Mouse (Mus musculus) kidney, embryonic 14.5 days (tissue): ENCODE results near the gene Elk1. TPM values are rescaled to one million over a fixed set of nuclear protein-coding genes. Genes with fewer than 3 reads are reported as not detected.
A peak's percentile ranks its signal among the peaks of the same experiment; 100 is the strongest.

ENCODE experiments used
- ATAC-seq: fragments of 200-750 bp; cut with Nextera tagmentation; 2 replicates; pipeline ENCODE4 v1.8.0; 2017; ENCODE audit warnings: moderate number of reproducible peaks, mild to moderate bottlenecking, moderate TSS enrichment, moderate library complexity; ENCODE audit not compliant: low FRiP score, low TSS enrichment
- H3K27ac ChIP-seq: fragments of 300-500 bp; sonication (generic); 2 replicates; pipeline ENCODE4 v1.5.1; 2014; ENCODE audit warnings: low read depth, mild to moderate bottlenecking, low read length, moderate library complexity, mixed read lengths
- H3K27me3 ChIP-seq: fragments of 300-500 bp; sonication (generic); 2 replicates; pipeline ENCODE4 v1.6.1; 2014; ENCODE audit warnings: mild to moderate bottlenecking, low read length; ENCODE audit not compliant: control insufficient read depth, insufficient read depth
- H3K36me3 ChIP-seq: fragments of 300-500 bp; sonication (generic); 2 replicates; pipeline ENCODE4 v1.6.1; 2014; ENCODE audit warnings: low read length, mixed read lengths; ENCODE audit not compliant: control insufficient read depth, insufficient read depth
- H3K4me1 ChIP-seq: fragments of 300-500 bp; sonication (generic); 2 replicates; pipeline ENCODE4 v1.6.1; 2014; ENCODE audit warnings: low read length, mixed read lengths; ENCODE audit not compliant: control insufficient read depth, insufficient read depth
- H3K4me2 ChIP-seq: fragments of 300-500 bp; sonication (generic); replicated peaks from 2 replicates; pipeline ENCODE4 v1.6.1; 2014; ENCODE audit warnings: low read depth, mild to moderate bottlenecking, low read length
- H3K4me3 ChIP-seq: fragments of 300-500 bp; sonication (generic); 2 replicates; pipeline ENCODE4 v1.5.1; 2014; ENCODE audit warnings: mild to moderate bottlenecking, low read length
- H3K9ac ChIP-seq: fragments of 300-500 bp; sonication (generic); 2 replicates; pipeline ENCODE4 v1.6.1; 2014; ENCODE audit warnings: low read depth, mild to moderate bottlenecking, low read length, moderate library complexity
- H3K9me3 ChIP-seq: fragments of 300-500 bp; sonication (generic); 2 replicates; pipeline ENCODE4 v1.6.1; 2016; ENCODE audit warnings: low read length; ENCODE audit not compliant: control insufficient read depth
- WGBS: fragments of 180-500 bp; shearing (Covaris S2); extraction: QIAGEN DNeasy Blood & Tissue Kit; methylation state at CpG from one replicate; pipeline ENCODE4 v1.1.7; 2014; 5-methylcytosine and 5-hydroxymethylcytosine counted together
- polyA plus RNA-seq: library from polyadenylated mRNA; unstranded; fragments of >200 nt; fragmentation: Nextera tagmentation; extraction: Ambion mirVana; gene quantifications from 2 replicates; pipeline ENCODE4 v1.2.1, GENCODE M21; 2014

Elk1 gene
- polyA plus RNA-seq: 9.2 and 11.5 TPM in 2 replicates

DNA sequence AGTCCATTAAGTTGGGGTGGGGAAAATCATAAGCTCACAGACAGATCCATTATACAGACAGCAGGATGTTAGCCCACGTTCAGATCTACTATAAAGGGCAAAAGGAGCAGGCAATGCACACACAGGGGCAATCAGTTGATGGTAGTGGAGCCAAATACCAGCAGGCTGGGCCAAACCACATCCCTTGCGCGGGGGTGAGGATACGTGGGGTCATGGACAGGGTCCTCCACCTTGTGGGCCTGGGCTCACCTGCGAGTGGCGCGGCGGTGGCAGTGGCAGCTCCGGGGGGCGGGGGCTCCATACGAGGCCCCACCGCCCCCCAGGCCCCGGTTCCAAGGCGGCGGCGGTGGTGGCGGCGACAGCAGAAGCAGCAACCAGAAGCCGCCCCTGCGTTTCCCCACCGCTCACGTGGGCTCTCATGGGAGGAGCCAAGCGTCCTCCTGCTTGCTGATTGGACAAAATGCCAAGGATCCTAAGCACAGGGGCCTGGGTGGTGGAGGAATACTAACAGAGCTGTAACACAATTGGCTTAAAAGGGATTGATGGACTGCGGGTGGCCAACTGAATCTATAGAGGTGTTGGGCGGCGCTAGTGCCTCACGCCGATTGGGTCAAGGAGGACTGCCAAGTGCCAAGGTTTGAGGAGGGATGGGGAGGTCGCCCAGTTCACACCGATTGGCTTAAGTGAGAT lies at the start of gene Elk1:
Gene Elk1, minus strand, starts transcription at position 418 of the 690 bp plus-strand sequence.
- H3K4me2 ChIP-seq: peak within 1 kb of the TSS; percentile 46
- H3K9me3 ChIP-seq: no peaks in the 10 kb centered on the region
- no peaks in the 10 kb centered on the region for H3K27me3 ChIP-seq
- H3K27ac ChIP-seq: peak within 1 kb of the TSS; percentile 77; the same call in 1 of the 2 replicates
- H3K36me3 ChIP-seq: no peaks in the 10 kb centered on the region
- peak within 1 kb of the TSS; percentile 55 for H3K9ac ChIP-seq
- peak; percentile 98 for ATAC-seq
- H3K4me1 ChIP-seq: no peaks in the 10 kb centered on the region
- H3K4me3 ChIP-seq: peak within 1 kb of the TSS; percentile 61
- 25% methylated on average over 29 of the region's 30 CpGs for WGBS

DNA sequence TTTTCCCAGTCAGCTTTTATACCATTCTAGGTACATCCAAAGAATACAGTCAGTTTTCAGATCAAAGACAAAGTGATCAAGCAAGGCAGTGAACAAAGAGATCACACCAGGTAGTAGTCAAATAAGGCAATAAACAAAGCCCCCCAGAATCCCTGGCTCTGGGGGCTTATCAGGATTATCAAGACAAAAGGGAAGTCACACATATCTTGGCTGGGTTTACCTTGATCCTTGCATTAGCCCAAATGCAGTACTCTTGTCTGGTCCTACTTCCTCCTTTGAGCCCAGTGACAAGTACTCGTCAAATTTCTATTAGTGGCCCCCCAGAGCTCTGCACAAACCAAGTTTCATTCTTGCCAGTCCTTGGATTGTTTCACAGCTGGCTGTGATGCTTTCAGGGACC lies 30.5 kb upstream of the Elk1 start:
- Histone ChIP-seq H3K36me3 (no peaks in the 10 kb centered on the region), H3K27me3 (no peaks in the 10 kb centered on the region), H3K4me2 (no peak overlapping the region), H3K4me3 (no peak overlapping the region), H3K27ac (no peak overlapping the region), H3K4me1 (no peaks in the 10 kb centered on the region), H3K9me3 (no peaks in the 10 kb centered on the region), H3K9ac (no peak overlapping the region)
- 68% methylated on average over 1 of the region's 1 CpGs for WGBS
- ATAC-seq: no peak

DNA sequence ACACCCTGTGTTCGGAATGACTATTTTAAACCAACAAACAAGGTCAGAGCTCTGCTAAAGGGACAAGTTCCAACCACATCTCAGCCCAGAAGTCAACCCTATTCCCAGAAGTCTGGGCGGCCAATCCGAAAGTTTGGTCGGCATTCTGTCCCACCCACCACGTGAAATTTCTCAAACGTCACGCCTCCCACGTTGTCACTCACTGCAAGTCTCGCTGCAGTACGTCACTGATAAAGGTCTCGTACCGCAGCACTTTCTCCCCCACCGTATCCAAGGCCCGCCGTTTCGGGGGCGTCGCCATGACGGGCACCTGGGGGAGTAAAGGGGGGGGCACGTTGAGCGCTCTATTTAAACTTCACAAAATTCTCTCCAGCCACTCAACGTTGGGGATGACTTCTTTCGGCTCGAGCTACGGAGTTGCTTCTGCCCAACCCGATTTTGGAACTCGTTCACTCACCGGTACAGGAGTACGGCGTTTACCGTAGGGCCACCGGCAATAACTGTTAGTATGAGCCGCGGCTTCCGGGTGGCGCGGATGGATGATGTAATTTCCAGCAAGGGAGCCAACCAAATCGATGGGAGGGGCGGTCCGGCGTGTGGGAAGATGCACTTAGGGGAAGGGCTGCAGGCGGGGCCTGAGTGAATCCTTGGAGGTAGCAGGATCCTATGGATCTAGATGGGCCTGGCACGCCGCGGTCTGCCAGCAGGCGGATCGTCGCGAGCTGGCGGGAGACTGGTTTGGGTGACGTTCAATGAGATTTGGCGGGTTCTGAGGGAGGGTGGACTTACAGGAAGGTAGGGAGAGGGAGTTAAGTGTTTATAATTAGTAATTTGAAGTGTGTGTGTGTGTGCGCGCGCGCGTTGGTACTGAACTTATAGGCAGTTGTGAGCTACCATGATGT lies 11.3 kb upstream of the Elk1 start, which contains the start of gene Uxt:
Gene Uxt, minus strand, starts transcription at position 541 of the 902 bp plus-strand sequence.
- peak within 1 kb of the TSS; percentile 50 for H3K4me3 ChIP-seq
- peak within 1 kb of the TSS; percentile 45 for H3K4me2 ChIP-seq
- H3K9ac ChIP-seq: peak within 1 kb of the TSS; percentile 37; the same call in 1 of the 2 replicates
- H3K36me3 ChIP-seq: peaks cover 3% of the 10 kb centered on the region; the same call in 1 of the 2 replicates
- peak; percentile 99 for ATAC-seq
- WGBS: 22% methylated on average over 57 of the region's 57 CpGs
- no peaks in the 10 kb centered on the region; the same call in 1 of the 2 replicates for H3K4me1 ChIP-seq
- no peaks in the 10 kb centered on the region for H3K27me3 ChIP-seq
- no peaks in the 10 kb centered on the region for H3K9me3 ChIP-seq
- peak within 1 kb of the TSS; percentile 30; the same call in 1 of the 2 replicates for H3K27ac ChIP-seq

DNA sequence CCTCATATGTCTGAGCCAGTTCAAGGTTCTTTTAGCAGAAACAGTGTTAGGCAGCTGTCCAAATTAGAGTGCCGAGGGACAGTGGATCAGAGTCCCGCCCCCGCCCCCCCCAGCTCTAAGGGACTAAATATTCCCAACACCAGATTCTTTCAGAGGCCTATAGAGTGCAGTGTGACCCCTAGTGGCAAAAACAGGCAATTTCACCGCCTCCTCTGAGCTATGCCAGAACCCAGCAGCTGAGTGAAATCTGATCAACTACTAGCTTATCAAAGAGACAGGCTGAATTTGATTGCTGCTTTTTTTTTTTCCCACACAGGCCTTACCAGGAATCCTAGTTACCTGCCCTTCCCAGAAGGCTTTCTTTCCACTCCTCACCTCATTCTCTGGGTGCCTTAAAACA lies 4.4 kb downstream of the Elk1 start:
- ATAC-seq: no peak
- 29% methylated on average over 4 of the region's 4 CpGs for WGBS

DNA sequence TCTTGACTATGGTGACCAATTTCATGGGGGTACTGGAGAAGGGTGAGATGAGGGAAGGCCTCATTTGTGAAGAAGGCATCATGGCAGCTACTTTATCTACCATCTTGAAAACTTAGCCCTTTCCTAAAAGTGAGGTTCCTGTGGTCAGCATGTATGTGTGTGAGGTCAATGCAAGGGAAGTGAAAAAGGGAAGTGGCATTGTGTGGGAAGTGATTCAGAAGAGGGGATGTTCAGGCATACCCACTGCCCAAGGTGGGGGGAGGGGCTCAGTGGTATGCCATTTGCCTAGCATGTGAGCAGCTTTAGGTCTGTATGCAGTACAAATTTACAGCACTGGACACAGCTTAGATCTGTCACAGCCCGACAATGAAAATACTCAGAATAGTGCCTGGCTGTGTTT lies 18.4 kb downstream of the Elk1 start:
- H3K4me2 ChIP-seq: no peak overlapping the region
- ATAC-seq: no peak
- 92% methylated on average over 1 of the region's 1 CpGs for WGBS
- no peaks in the 10 kb centered on the region for H3K27me3 ChIP-seq
- H3K9me3 ChIP-seq: no peaks in the 10 kb centered on the region
- no peak overlapping the region for H3K4me3 ChIP-seq
- H3K4me1 ChIP-seq: no peaks in the 10 kb centered on the region
- no peak overlapping the region for H3K27ac ChIP-seq
- H3K36me3 ChIP-seq: peaks cover 16% of the 10 kb centered on the region; the same call in 1 of the 2 replicates
- H3K9ac ChIP-seq: no peak overlapping the region

More for the DNA sequence above, 4.4 kb downstream of the Elk1 start:
- no peaks in the 10 kb centered on the region for H3K4me1 ChIP-seq
- H3K36me3 ChIP-seq: peaks cover 4% of the 10 kb centered on the region; the same call in 1 of the 2 replicates
- H3K9ac ChIP-seq: no peak overlapping the region
- no peaks in the 10 kb centered on the region for H3K9me3 ChIP-seq
- H3K4me3 ChIP-seq: no peak overlapping the region
- no peaks in the 10 kb centered on the region for H3K27me3 ChIP-seq
- no peak overlapping the region for H3K4me2 ChIP-seq
- H3K27ac ChIP-seq: no peak overlapping the region

DNA sequence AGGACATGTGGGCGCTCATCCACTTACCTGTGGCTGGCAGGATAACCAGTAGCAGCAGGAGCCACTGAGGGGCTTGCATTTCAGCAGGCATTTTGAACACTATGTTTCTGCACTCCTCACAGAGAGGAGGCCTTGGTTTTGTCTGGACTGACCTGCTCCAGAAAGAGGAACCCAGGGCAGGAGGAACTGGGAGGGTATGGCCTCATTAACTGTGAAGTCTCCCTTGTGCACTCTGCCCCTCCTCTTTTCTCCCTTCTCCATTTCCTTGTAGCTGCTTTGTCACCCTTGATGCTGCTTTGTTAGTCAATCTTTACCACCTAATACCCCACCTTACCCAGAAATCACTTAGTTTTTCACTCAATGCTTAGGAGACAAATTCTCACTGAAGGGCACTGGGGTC lies 19.0 kb downstream of the Elk1 start, which contains the start of gene Cfp:
Gene Cfp, minus strand, starts transcription at position 192 of the 400 bp plus-strand sequence.
- no peak for ATAC-seq
- H3K4me2 ChIP-seq: no peak within 1 kb of the TSS
- no peaks in the 10 kb centered on the region for H3K9me3 ChIP-seq
- no peak within 1 kb of the TSS for H3K27ac ChIP-seq
- no peaks in the 10 kb centered on the region for H3K4me1 ChIP-seq
- H3K9ac ChIP-seq: no peak within 1 kb of the TSS
- H3K36me3 ChIP-seq: peaks cover 16% of the 10 kb centered on the region; the same call in 1 of the 2 replicates
- 73% methylated on average over 1 of the region's 1 CpGs for WGBS
- no peak within 1 kb of the TSS for H3K4me3 ChIP-seq
- no peaks in the 10 kb centered on the region for H3K27me3 ChIP-seq

DNA sequence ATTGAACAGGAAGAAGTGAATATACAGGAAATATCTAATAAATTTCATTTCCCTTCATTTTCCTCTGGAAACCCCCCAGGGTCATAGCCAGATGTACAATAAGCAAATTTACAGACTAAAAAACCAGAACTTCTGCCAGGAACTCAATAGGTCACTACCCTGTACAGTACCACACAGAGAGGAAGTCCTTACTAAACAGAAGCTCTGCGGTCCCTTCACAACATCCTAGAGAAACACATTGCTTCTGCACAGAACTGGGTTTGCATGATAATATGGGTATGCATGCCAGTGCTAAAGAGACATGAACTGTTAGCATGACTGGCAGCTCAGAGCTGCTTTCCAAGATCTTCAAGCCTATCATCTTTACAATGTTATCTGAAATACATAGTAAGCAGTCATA lies 20.5 kb downstream of the Elk1 start:
- no peak overlapping the region for H3K4me2 ChIP-seq
- no peak for ATAC-seq
- WGBS: 96% methylated on average over 1 of the region's 1 CpGs

DNA sequence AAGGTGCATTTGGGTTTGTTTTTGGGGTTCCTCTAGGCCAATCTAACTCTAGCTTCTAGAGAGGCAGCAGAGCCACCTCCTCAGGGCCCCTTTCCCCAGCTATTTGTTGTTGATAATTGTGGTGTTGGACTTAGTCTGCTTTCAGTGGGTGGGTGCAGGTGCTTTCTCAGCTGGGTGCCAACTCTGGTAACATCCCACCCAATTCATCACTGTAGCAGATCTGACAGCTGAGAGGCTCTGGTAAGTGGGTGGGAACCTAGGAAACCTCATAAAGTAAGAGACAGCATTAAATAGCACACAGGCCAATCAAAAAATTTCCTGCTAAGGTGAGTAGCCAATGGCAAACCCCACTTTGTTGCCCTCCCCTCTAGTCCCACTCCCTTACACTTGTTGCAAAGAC lies 25.4 kb downstream of the Elk1 start:
- no peaks in the 10 kb centered on the region for H3K4me1 ChIP-seq
- no peaks in the 10 kb centered on the region for H3K9me3 ChIP-seq
- no peaks in the 10 kb centered on the region for H3K27me3 ChIP-seq
- H3K27ac ChIP-seq: no peak overlapping the region
- no peak for ATAC-seq
- H3K36me3 ChIP-seq: 0 out of 2 replicates have a peak, but pooled peaks cover 4% of the 10 kb centered on the region
- no peak overlapping the region for H3K4me3 ChIP-seq
- no peak overlapping the region for H3K4me2 ChIP-seq
- H3K9ac ChIP-seq: no peak overlapping the region

More for the DNA sequence above, 20.5 kb downstream of the Elk1 start:
- Histone ChIP-seq H3K27ac (no peak overlapping the region), H3K4me3 (no peak overlapping the region), H3K9ac (no peak overlapping the region), H3K9me3 (no peaks in the 10 kb centered on the region), H3K36me3 (peaks cover 7% of the 10 kb centered on the region; the same call in 1 of the 2 replicates), H3K4me1 (no peaks in the 10 kb centered on the region), H3K27me3 (no peaks in the 10 kb centered on the region)
